Mouse (Mus musculus) forebrain, embryonic 13.5 days (tissue): Measurements from ENCODE around the gene Rb1. TPM values are rescaled to one million over a fixed set of nuclear protein-coding genes. Genes with fewer than 3 reads are reported as not detected.

Experiments
- ATAC-seq: fragments of 200-750 bp; cut with Nextera tagmentation; 2 replicates; pipeline ENCODE4 v1.8.0; 2017
- H3K27ac ChIP-seq: fragments of 300-500 bp; sonication (generic); 2 replicates; pipeline ENCODE4 v1.5.1; 2015; ENCODE audit warnings: inconsistent platforms, mild to moderate bottlenecking, moderate library complexity
- H3K27me3 ChIP-seq: fragments of 300-500 bp; sonication (generic); 2 replicates; pipeline ENCODE4 v1.6.1; 2015; ENCODE audit warnings: mild to moderate bottlenecking, inconsistent platforms
- H3K36me3 ChIP-seq: fragments of 300-500 bp; sonication (generic); 2 replicates; pipeline ENCODE4 v1.6.1; 2015; ENCODE audit warnings: mild to moderate bottlenecking, inconsistent platforms; ENCODE audit not compliant: poor library complexity, severe bottlenecking
- H3K4me1 ChIP-seq: fragments of 300-500 bp; sonication (generic); 2 replicates; pipeline ENCODE4 v1.6.1; 2015; ENCODE audit warnings: inconsistent platforms
- H3K4me2 ChIP-seq: fragments of 300-500 bp; sonication (generic); 2 replicates; pipeline ENCODE4 v1.6.1; 2015; ENCODE audit warnings: inconsistent platforms, mild to moderate bottlenecking, moderate library complexity
- H3K4me3 ChIP-seq: fragments of 300-500 bp; sonication (generic); 2 replicates; pipeline ENCODE4 v1.5.1; 2015; ENCODE audit warnings: mild to moderate bottlenecking, inconsistent platforms
- H3K9ac ChIP-seq: fragments of 300-500 bp; sonication (generic); 2 replicates; pipeline ENCODE4 v1.6.1; 2015; ENCODE audit warnings: mild to moderate bottlenecking, inconsistent platforms
- H3K9me3 ChIP-seq: fragments of 300-500 bp; sonication (generic); replicated peaks from 2 replicates; pipeline ENCODE4 v1.6.1; 2016; ENCODE audit warnings: inconsistent platforms
- WGBS: fragments of 180-500 bp; shearing (Covaris S2); methylation state at CpG from one replicate; pipeline ENCODE4 v1.1.7; 2015; 5-methylcytosine and 5-hydroxymethylcytosine counted together
- polyA plus RNA-seq: library from polyadenylated mRNA; unstranded; fragments of >200 nt; fragmentation: Nextera tagmentation; extraction: Ambion mirVana; gene quantifications from 2 replicates; pipeline ENCODE4 v1.2.1, GENCODE M21; 2015

Gene Rb1
- polyA plus RNA-seq = 18.8 and 21.5 TPM in 2 replicates

DNA sequence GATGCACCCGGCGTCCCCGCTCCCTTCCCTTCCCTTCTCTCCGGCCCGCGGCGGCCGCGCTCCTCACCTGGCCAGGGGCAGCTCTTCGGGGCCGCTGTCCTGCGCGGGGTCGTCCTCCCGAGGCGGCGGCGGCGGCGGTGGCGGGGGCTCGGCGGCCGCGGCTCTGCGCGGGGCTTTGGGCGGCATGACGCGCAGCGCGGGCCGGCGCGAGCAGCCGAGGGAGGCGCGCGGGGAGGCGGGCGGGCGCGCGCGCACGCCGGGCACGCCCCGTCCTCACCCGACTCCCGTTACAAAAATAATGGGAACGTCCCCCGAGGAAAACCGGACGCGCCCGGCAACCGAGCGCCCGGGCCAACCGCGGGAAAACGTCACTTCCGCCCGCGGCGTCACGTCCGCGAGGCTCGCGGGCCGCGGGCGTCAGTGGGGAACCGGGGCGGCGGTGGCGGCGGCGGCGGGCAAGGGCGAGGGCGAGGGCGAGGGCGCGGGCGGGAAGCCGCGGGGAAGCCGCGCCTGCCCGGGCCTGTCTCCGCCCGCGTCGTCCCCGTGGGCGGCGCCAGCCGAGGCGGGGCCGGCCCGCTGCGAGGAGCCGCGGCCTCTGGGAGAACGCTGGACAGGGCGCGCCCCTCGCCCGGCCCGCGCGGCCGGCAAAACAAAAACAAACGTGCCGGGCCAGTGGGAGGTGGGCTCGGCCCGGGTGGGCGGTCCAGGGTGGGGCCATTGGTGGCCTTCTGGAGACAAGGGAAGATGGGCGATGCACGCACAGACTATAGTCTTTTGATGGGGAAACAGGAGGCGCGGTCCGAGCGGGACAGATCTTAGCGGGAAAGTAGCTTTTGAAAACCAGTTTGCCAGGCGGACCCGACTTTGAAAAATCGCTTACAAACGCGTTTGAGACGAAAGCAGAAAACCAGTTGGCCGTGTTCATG lies at the start of gene Rb1:
Rb1 (minus strand) TSS at position 367 of the 926 bp plus-strand sequence.
- peak within 1 kb of the TSS; percentile 82 for H3K4me2 ChIP-seq
- WGBS = under 1% methylated on average over 67 of the region's 135 CpGs
- H3K4me3 ChIP-seq = peak within 1 kb of the TSS; percentile 96
- no peaks in the 10 kb centered on the region for H3K9me3 ChIP-seq
- peak; percentile 90 for ATAC-seq
- peak within 1 kb of the TSS; percentile 96 for H3K27ac ChIP-seq
- no peaks in the 10 kb centered on the region for H3K27me3 ChIP-seq
- peaks cover 18% of the 10 kb centered on the region for H3K4me1 ChIP-seq
- H3K9ac ChIP-seq = peak within 1 kb of the TSS; percentile 91
- no peaks in the 10 kb centered on the region for H3K36me3 ChIP-seq

DNA sequence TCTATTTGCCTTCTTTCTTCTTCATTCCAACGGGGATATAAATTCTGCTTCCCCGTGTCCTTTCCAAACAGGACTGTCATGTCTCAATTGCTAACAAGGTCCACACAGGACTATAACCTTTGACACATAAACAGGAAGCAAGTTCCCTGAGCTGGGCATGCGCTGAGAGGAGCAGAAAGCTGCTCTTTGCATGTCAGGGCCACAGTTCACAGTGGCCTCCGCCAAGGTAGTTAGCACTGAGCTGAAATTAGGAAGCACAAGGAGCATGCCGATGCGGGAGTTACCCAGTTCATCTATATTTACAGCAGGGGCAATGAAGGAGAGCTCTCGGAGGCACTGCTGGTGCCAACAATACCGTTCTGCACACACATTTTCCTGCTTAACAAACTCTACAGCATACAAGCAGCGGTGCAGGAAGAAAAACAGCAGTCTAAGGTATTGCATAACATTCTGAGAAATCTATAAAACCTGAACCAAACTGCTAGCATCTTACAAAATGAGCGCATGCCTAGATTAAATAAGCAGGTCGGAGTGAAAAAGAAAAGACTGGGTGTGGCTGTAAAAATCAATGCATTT lies 48.8 kb upstream of the Rb1 start:
- Histone ChIP-seq H3K27ac (no peak overlapping the region; the same call in 1 of the 2 replicates), H3K4me1 (0 out of 2 replicates have a peak, but pooled peaks cover 7% of the 10 kb centered on the region), H3K4me3 (no peak overlapping the region), H3K27me3 (no peaks in the 10 kb centered on the region), H3K9ac (no peak overlapping the region), H3K4me2 (no peak overlapping the region), H3K36me3 (peaks cover 37% of the 10 kb centered on the region), H3K9me3 (no peaks in the 10 kb centered on the region)
- 81% methylated on average over 11 of the region's 11 CpGs for WGBS
- ATAC-seq = no peak

DNA sequence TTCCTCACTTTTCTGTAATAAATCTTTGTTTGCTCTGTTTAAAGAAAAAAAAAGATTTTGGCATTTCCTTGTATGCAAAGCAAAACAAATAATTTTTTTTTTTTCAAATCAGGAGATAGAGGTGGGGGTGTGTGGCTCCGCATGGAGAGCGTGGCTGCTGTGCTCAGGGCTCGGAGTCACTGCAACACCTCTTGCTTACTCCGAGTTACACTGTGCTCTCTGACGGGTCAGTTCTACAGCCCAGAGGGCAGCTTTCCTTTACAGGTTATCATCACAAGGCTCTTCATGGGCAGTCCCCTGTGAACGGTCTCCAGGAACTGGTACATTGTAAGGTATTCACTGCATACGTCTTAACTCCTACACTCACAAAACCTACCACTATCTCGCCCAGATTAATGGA lies 48.0 kb upstream of the Rb1 start:
- no peak overlapping the region for H3K4me2 ChIP-seq
- no peaks in the 10 kb centered on the region for H3K27me3 ChIP-seq
- peaks cover 30% of the 10 kb centered on the region for H3K36me3 ChIP-seq
- 90% methylated on average over 8 of the region's 8 CpGs for WGBS
- 0 out of 2 replicates have a peak, but pooled peaks cover 7% of the 10 kb centered on the region for H3K4me1 ChIP-seq
- no peaks in the 10 kb centered on the region for H3K9me3 ChIP-seq
- no peak for ATAC-seq
- H3K9ac ChIP-seq = no peak overlapping the region
- H3K27ac ChIP-seq = no peak overlapping the region
- H3K4me3 ChIP-seq = no peak overlapping the region

DNA sequence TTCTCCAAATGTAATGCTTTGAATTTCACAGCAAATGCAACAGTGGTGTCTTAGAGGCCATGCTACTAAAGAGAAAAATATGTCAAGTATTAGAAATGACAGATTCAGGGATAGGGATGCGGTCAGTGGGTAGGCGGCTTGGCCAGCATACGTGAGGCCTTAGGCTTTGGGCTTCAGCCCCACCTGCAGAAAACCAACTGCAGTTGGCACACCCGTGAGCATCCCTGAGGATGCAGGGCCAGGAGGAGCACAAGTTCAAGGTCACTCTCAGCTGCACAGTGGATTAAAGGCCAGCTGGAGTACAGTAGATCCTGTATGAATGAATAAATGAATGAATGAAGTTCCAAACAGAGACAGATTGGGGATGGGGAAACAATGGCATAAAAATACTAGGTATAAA lies 47.4 kb upstream of the Rb1 start:
- no peak overlapping the region for H3K27ac ChIP-seq
- H3K27me3 ChIP-seq = no peaks in the 10 kb centered on the region
- no peaks in the 10 kb centered on the region for H3K9me3 ChIP-seq
- 91% methylated on average over 4 of the region's 4 CpGs for WGBS
- H3K4me2 ChIP-seq = no peak overlapping the region
- H3K4me3 ChIP-seq = no peak overlapping the region
- peaks cover 29% of the 10 kb centered on the region for H3K36me3 ChIP-seq
- H3K9ac ChIP-seq = no peak overlapping the region
- ATAC-seq = no peak
- H3K4me1 ChIP-seq = 0 out of 2 replicates have a peak, but pooled peaks cover 7% of the 10 kb centered on the region

DNA sequence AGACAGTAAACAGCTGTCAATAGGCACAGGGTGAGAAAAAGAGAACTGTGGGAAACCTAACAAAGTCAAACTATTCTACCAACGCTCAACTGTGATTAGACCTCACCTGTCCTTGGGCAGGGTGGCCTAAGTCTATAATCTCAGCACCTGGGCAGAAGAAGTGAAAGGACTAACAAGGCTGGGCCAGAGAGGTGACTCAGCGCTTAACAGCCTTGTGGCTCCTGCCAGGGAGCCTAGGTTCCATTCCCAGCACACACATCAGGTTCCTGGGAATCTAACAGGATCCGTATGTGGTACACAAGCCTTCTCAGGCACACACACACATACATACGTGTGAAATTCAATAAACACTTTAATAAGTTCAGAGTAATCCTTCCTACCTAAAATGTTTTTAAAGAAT lies 46.0 kb upstream of the Rb1 start:
- no peaks in the 10 kb centered on the region for H3K9me3 ChIP-seq
- H3K4me2 ChIP-seq = no peak overlapping the region
- no peak overlapping the region for H3K4me3 ChIP-seq
- no peak for ATAC-seq
- peaks cover 33% of the 10 kb centered on the region for H3K36me3 ChIP-seq
- H3K9ac ChIP-seq = no peak overlapping the region
- 89% methylated on average over 4 of the region's 4 CpGs for WGBS
- H3K27ac ChIP-seq = no peak overlapping the region
- H3K4me1 ChIP-seq = no peaks in the 10 kb centered on the region
- no peaks in the 10 kb centered on the region for H3K27me3 ChIP-seq

DNA sequence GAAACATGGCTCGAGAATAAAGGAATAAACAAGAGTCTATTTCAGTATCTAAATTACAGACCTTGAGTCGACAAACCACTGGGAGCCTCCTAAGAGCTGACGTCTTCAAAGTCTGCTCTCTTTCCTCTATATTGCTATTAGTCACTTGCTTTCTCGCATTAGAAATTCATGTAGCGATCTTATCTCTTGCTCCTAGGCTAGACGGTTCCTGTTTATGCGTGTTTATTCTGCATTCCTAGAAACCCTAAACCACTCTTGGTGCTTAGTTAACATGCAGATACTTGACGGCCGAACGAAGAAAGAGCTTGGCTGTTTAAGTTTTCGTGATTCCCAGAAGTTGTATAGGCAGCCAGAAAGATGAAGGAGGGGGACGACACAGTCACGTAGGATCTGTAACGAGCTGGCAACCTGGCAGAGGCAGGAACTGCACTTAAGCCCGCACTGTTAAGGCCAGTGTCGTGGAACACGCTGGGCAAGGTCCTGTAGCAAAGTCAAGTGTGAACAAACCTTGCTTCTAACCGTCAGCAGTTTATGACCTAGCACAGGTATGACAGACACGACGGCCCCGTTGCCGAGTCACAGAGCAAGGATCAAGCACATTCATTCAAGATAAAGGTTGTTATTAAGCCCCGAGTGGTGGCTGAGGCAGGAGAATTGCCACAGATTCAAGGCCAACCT lies 45.2 kb upstream of the Rb1 start:
- ATAC-seq = no peak
- Histone ChIP-seq H3K4me2 (no peak overlapping the region), H3K4me3 (no peak overlapping the region), H3K36me3 (peaks cover 40% of the 10 kb centered on the region), H3K9ac (no peak overlapping the region), H3K27ac (no peak overlapping the region), H3K4me1 (no peaks in the 10 kb centered on the region), H3K27me3 (no peaks in the 10 kb centered on the region), H3K9me3 (no peaks in the 10 kb centered on the region)
- 83% methylated on average over 23 of the region's 23 CpGs for WGBS

DNA sequence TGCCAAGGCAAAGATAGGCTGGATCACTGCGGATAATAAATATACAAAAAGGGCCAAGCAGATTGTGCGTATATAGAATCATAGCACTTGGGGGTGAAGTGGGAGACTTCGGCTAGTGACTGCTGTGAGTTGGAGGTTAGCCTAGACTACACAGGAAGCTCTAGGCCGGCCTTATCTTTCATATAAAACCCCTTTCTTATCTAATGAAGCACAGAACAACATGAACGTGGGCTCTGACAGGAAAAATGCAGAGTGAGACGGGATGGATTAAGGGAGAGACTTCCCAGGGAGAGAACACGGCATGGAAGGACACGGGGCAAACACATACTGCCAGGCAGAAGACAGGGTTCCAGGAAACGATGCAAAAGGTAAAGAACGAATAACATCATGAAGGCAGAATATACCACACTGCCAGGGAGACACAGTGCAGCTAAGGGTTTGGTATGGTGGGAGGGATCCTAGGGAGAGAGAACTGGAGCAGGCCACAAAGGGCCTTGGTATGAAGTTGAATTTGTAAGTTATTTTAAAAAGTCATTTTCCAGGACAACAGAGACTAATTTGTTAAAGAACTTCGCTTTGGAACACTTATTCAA lies 44.6 kb upstream of the Rb1 start:
- Histone ChIP-seq H3K27ac (no peak overlapping the region), H3K9ac (no peak overlapping the region), H3K4me1 (no peaks in the 10 kb centered on the region), H3K4me3 (no peak overlapping the region), H3K9me3 (no peaks in the 10 kb centered on the region), H3K4me2 (no peak overlapping the region), H3K27me3 (no peaks in the 10 kb centered on the region), H3K36me3 (peaks cover 47% of the 10 kb centered on the region)
- WGBS = 87% methylated on average over 11 of the region's 11 CpGs
- no peak for ATAC-seq

DNA sequence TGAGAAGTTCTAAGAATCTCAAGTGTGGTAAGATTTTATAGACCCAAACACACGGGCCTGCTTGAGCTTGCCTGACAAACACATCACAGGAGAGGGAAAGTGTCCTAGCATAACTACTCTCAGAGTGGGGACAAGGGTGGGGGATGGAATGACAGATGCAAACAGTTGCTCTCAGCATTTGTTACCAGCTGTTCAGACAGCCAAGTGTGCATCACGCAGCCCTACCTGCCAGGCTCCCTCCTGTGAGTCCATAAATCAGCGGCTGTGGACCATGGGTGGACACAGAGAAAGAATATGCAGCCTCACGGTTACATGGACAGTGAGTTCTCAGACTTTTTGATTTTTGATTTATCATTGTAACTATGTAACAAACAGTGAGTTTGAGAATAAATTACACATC lies 44.0 kb upstream of the Rb1 start:
- WGBS = 90% methylated on average over 4 of the region's 4 CpGs
- Histone ChIP-seq H3K27me3 (no peaks in the 10 kb centered on the region), H3K36me3 (peaks cover 52% of the 10 kb centered on the region)

DNA sequence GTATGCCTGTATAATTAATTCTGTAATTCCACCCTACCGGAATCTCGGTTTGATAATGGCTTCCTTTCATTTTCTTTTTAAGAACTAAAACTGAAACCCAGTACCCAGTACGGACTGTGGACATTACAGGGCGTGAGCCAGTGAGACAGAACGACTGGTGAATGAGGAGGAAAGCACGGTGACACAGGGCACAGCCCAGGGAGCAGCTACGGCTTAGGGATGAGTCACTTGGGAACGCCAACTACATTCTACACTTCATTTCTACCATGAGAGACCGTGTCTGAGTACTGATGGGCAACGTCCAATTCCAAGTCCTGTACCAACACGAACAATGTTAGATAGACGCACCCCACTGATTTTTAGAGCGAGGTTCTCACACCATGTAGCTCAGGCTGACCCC lies 43.3 kb upstream of the Rb1 start:
- Histone ChIP-seq H3K4me2 (no peak overlapping the region), H3K9ac (no peak overlapping the region), H3K36me3 (peaks cover 59% of the 10 kb centered on the region), H3K9me3 (no peaks in the 10 kb centered on the region), H3K4me3 (no peak overlapping the region), H3K27me3 (no peaks in the 10 kb centered on the region), H3K4me1 (no peaks in the 10 kb centered on the region), H3K27ac (no peak overlapping the region)
- 92% methylated on average over 13 of the region's 13 CpGs for WGBS
- ATAC-seq = no peak

More for the DNA sequence above, 44.0 kb upstream of the Rb1 start:
- Histone ChIP-seq H3K9me3 (no peaks in the 10 kb centered on the region), H3K4me2 (no peak overlapping the region), H3K9ac (no peak overlapping the region), H3K4me1 (no peaks in the 10 kb centered on the region), H3K4me3 (no peak overlapping the region), H3K27ac (no peak overlapping the region)
- no peak for ATAC-seq

DNA sequence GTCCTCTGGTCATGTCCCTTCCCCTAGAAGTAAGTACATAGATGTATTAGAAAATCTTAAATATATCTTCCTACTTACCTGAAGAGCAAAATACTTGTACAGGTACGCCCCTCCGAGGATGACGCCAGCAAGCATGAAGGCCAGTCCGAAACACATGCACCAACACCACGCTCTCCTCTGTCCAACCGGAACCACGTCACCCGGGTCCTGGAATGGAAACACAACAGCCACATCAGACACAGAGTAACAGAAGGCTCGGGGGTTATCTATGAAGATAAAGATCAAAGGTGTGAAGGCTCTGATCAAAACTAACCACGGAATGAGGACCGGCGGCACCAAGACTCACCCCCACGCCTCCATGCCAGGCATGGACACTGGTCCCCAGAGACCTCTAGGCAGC lies 42.6 kb upstream of the Rb1 start:
- no peaks in the 10 kb centered on the region for H3K27me3 ChIP-seq
- H3K9me3 ChIP-seq = no peaks in the 10 kb centered on the region
- no peak overlapping the region for H3K4me2 ChIP-seq
- WGBS = 98% methylated on average over 13 of the region's 13 CpGs
- H3K4me3 ChIP-seq = no peak overlapping the region
- no peak overlapping the region for H3K27ac ChIP-seq
- ATAC-seq = no peak
- no peaks in the 10 kb centered on the region for H3K4me1 ChIP-seq
- peaks cover 66% of the 10 kb centered on the region for H3K36me3 ChIP-seq
- H3K9ac ChIP-seq = no peak overlapping the region

DNA sequence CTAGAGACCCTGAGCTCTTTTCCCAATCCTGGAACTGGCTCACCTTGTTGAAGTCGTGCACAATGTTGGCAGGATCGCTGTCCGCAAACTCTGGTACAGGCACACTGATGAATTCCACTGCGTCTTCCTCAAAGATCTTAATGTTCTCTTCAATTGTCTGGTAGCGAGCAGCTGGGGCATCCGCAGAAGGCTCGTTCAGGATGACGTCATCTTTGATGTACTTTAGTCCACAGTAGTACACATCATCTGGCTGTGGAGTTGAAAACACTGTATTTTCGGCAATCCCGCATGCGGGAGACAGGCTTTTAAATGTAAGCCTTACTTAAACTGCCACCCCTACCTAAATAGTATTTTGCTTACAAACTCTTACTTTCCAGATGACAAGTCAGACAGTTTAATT lies 40.7 kb upstream of the Rb1 start:
- no peak overlapping the region for H3K9ac ChIP-seq
- no peak overlapping the region for H3K27ac ChIP-seq
- H3K36me3 ChIP-seq = peaks cover 78% of the 10 kb centered on the region
- no peak overlapping the region for H3K4me3 ChIP-seq
- ATAC-seq = peak; percentile 61; the same call in 1 of the 2 replicates
- no peaks in the 10 kb centered on the region for H3K9me3 ChIP-seq
- H3K4me1 ChIP-seq = no peaks in the 10 kb centered on the region
- no peak overlapping the region for H3K4me2 ChIP-seq
- H3K27me3 ChIP-seq = no peaks in the 10 kb centered on the region
- 67% methylated on average over 11 of the region's 11 CpGs for WGBS

DNA sequence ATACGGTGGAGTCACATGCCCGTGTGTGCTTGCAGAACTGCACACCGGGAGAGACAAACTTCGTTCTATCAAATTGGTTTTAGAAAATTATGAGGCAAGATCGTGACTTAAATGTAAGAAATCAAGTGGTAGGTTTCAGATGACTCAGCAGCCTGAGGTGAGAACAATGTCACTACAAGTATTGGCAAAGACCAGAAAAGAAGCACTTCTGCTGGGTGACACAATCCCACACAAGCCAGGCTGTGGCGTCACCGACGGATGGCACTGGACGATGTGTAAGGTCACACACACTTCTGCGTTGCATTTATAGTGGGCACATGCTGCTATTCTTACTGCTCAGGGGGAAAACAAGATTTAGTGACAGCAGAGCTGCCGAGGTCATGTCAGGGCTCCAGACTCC lies 38.2 kb upstream of the Rb1 start:
- no peaks in the 10 kb centered on the region for H3K9me3 ChIP-seq
- H3K4me1 ChIP-seq = no peaks in the 10 kb centered on the region
- 98% methylated on average over 11 of the region's 11 CpGs for WGBS
- H3K27me3 ChIP-seq = no peaks in the 10 kb centered on the region
- H3K4me2 ChIP-seq = no peak overlapping the region
- no peak overlapping the region for H3K27ac ChIP-seq
- no peak overlapping the region for H3K9ac ChIP-seq
- no peak for ATAC-seq
- peaks cover 96% of the 10 kb centered on the region for H3K36me3 ChIP-seq
- H3K4me3 ChIP-seq = no peak overlapping the region
